Mouse (Mus musculus) embryonic facial prominence, embryonic 14.5 days (tissue): ENCODE measurements at regions not wholly inside any gene's neighbourhood (a gene's known extent, or its start where the extent isn't known, plus 50 kb on each side); places are given as distances from the start of the nearest gene placed in this dataset.

ENCODE experiments used
- ATAC-seq: fragments of 200-750 bp; cut with Nextera tagmentation; 2 replicates; pipeline ENCODE4 v1.8.0; 2017; ENCODE audit warnings: low read depth, moderate number of reproducible peaks, moderate TSS enrichment
- DNase-seq: peaks from one replicate; pipeline ENCODE4 v3.0.0-alpha.2; 2015; ENCODE audit warnings: low spot score
- H3K27ac ChIP-seq: fragments of 300-500 bp; sonication (generic); replicated peaks from 2 replicates; pipeline ENCODE4 v1.5.1; 2014; ENCODE audit warnings: low read depth, mild to moderate bottlenecking, low read length, moderate library complexity
- H3K27me3 ChIP-seq: fragments of 300-500 bp; sonication (generic); replicated peaks from 2 replicates; pipeline ENCODE4 v1.6.1; 2014; ENCODE audit warnings: low read length; ENCODE audit not compliant: control insufficient read depth, insufficient read depth
- H3K36me3 ChIP-seq: fragments of 300-500 bp; sonication (generic); 2 replicates; pipeline ENCODE4 v1.6.1; 2014; ENCODE audit warnings: low read length, mixed read lengths; ENCODE audit not compliant: control insufficient read depth, insufficient read depth
- H3K4me1 ChIP-seq: fragments of 300-500 bp; sonication (generic); 2 replicates; pipeline ENCODE4 v1.6.1; 2014; ENCODE audit warnings: antibody characterized with exemption, low read length; ENCODE audit not compliant: control insufficient read depth, insufficient read depth
- H3K4me2 ChIP-seq: fragments of 300-500 bp; sonication (generic); 2 replicates; pipeline ENCODE4 v1.6.1; 2014; ENCODE audit warnings: low read depth, mild to moderate bottlenecking, low read length, moderate library complexity, mixed read lengths
- H3K4me3 ChIP-seq: fragments of 300-500 bp; sonication (generic); 2 replicates; pipeline ENCODE4 v1.5.1; 2014; ENCODE audit warnings: low read depth, mild to moderate bottlenecking, low read length
- H3K9ac ChIP-seq: fragments of 300-500 bp; sonication (generic); 2 replicates; pipeline ENCODE4 v1.6.1; 2014; ENCODE audit warnings: low read depth, mild to moderate bottlenecking, low read length, moderate library complexity, mixed read lengths
- H3K9me3 ChIP-seq: fragments of 300-500 bp; sonication (generic); 2 replicates; pipeline ENCODE4 v1.6.1; 2016; ENCODE audit warnings: low read length; ENCODE audit not compliant: control insufficient read depth
- WGBS: fragments of 180-500 bp; shearing (Covaris S2); extraction: QIAGEN DNeasy Blood & Tissue Kit; methylation state at CpG from one replicate; pipeline ENCODE4 v1.1.7; 2014; 5-methylcytosine and 5-hydroxymethylcytosine counted together

GRCm38 (mm10) chr3:134525795-134526194, 289.5 kb downstream of the Cxxc4 start:
- no peak overlapping the region for H3K4me2 ChIP-seq
- H3K4me1 ChIP-seq: no peaks in the 10 kb centered on the region
- no peaks in the 10 kb centered on the region for H3K9me3 ChIP-seq
- H3K9ac ChIP-seq: no peak overlapping the region
- no peak for DNase-seq
- no peak overlapping the region for H3K4me3 ChIP-seq
- 89% methylated on average over 5 of the region's 5 CpGs for WGBS
- no peak overlapping the region for H3K27ac ChIP-seq
- H3K36me3 ChIP-seq: no peaks in the 10 kb centered on the region
- ATAC-seq: no peak
- H3K27me3 ChIP-seq: no peaks in the 10 kb centered on the region

GRCm38 (mm10) chr3:134560144-134560543, 268.7 kb upstream of the Tacr3 start:
- Histone ChIP-seq H3K4me3 (no peak overlapping the region), H3K9me3 (no peaks in the 10 kb centered on the region), H3K4me1 (no peaks in the 10 kb centered on the region), H3K36me3 (no peaks in the 10 kb centered on the region), H3K27ac (no peak overlapping the region), H3K9ac (no peak overlapping the region), H3K4me2 (no peak overlapping the region), H3K27me3 (no peaks in the 10 kb centered on the region)
- DNase-seq: no peak
- no peak for ATAC-seq
- 84% methylated on average over 2 of the region's 2 CpGs for WGBS

GRCm38 (mm10) chr3:134578759-134579158, 250.0 kb upstream of the Tacr3 start:
- no peak overlapping the region for H3K4me2 ChIP-seq
- DNase-seq (no peak), ATAC-seq (no peak)
- WGBS: 85% methylated on average over 3 of the region's 3 CpGs
- H3K27ac ChIP-seq: no peak overlapping the region
- H3K9ac ChIP-seq: no peak overlapping the region
- no peaks in the 10 kb centered on the region for H3K4me1 ChIP-seq
- no peak overlapping the region for H3K4me3 ChIP-seq
- H3K27me3 ChIP-seq: no peaks in the 10 kb centered on the region
- H3K36me3 ChIP-seq: no peaks in the 10 kb centered on the region
- H3K9me3 ChIP-seq: 0 out of 2 replicates have a peak, but pooled peaks cover 3% of the 10 kb centered on the region

GRCm38 (mm10) chr3:134588630-134589029, 240.2 kb upstream of the Tacr3 start:
- H3K9me3 ChIP-seq: no peaks in the 10 kb centered on the region
- H3K4me1 ChIP-seq: no peaks in the 10 kb centered on the region
- no peak overlapping the region for H3K27ac ChIP-seq
- H3K4me3 ChIP-seq: no peak overlapping the region
- no peaks in the 10 kb centered on the region for H3K36me3 ChIP-seq
- DNase-seq (no peak), ATAC-seq (no peak)
- H3K9ac ChIP-seq: no peak overlapping the region
- H3K4me2 ChIP-seq: no peak overlapping the region
- 46% methylated on average over 2 of the region's 2 CpGs for WGBS
- H3K27me3 ChIP-seq: no peaks in the 10 kb centered on the region

- Histone ChIP-seq H3K9me3 (no peaks in the 10 kb centered on the region), H3K27ac (no peak overlapping the region), H3K27me3 (no peaks in the 10 kb centered on the region), H3K9ac (no peak overlapping the region), H3K4me3 (no peak overlapping the region), H3K4me2 (no peak overlapping the region), H3K4me1 (no peaks in the 10 kb centered on the region), H3K36me3 (no peaks in the 10 kb centered on the region)
- no peak for ATAC-seq
- WGBS: 48% methylated on average over 4 of the region's 4 CpGs
- DNase-seq: peak; percentile 43
These were observed 225.9 kb upstream of the Tacr3 start for GRCm38 (mm10) chr3:134602919-134603318.

GRCm38 (mm10) chr3:134605356-134605771, 223.4 kb upstream of the Tacr3 start:
- Histone ChIP-seq H3K4me1 (no peaks in the 10 kb centered on the region), H3K9me3 (no peaks in the 10 kb centered on the region), H3K4me2 (no peak overlapping the region), H3K27me3 (no peaks in the 10 kb centered on the region), H3K36me3 (no peaks in the 10 kb centered on the region), H3K9ac (no peak overlapping the region), H3K4me3 (no peak overlapping the region), H3K27ac (no peak overlapping the region)
- peak; percentile 71 for DNase-seq
- ATAC-seq: peak; percentile 83; the same call in 1 of the 2 replicates
- WGBS: 58% methylated on average over 6 of the region's 6 CpGs

GRCm38 (mm10) chr3:134610244-134610643, 218.6 kb upstream of the Tacr3 start:
- no peak overlapping the region for H3K27ac ChIP-seq
- 76% methylated on average over 4 of the region's 4 CpGs for WGBS
- H3K9me3 ChIP-seq: no peaks in the 10 kb centered on the region
- H3K36me3 ChIP-seq: no peaks in the 10 kb centered on the region
- H3K27me3 ChIP-seq: no peaks in the 10 kb centered on the region
- H3K4me1 ChIP-seq: no peaks in the 10 kb centered on the region
- H3K9ac ChIP-seq: no peak overlapping the region
- ATAC-seq (no peak), DNase-seq (peak; percentile 17)
- H3K4me3 ChIP-seq: no peak overlapping the region
- H3K4me2 ChIP-seq: no peak overlapping the region

GRCm38 (mm10) chr3:134611516-134612297, 217.1 kb upstream of the Tacr3 start:
- H3K27ac ChIP-seq: no peak overlapping the region
- no peaks in the 10 kb centered on the region for H3K9me3 ChIP-seq
- no peak for DNase-seq
- no peak for ATAC-seq
- H3K9ac ChIP-seq: no peak overlapping the region
- no peaks in the 10 kb centered on the region for H3K27me3 ChIP-seq
- H3K4me2 ChIP-seq: no peak overlapping the region
- WGBS: 79% methylated on average over 5 of the region's 5 CpGs
- H3K36me3 ChIP-seq: no peaks in the 10 kb centered on the region
- no peaks in the 10 kb centered on the region for H3K4me1 ChIP-seq
- no peak overlapping the region for H3K4me3 ChIP-seq

- no peak for ATAC-seq
- no peaks in the 10 kb centered on the region for H3K27me3 ChIP-seq
- no peak overlapping the region for H3K4me3 ChIP-seq
- no peak for DNase-seq
- H3K9ac ChIP-seq: no peak overlapping the region
- 82% methylated on average over 3 of the region's 3 CpGs for WGBS
- H3K36me3 ChIP-seq: no peaks in the 10 kb centered on the region
- H3K4me2 ChIP-seq: no peak overlapping the region
- H3K27ac ChIP-seq: no peak overlapping the region
- H3K4me1 ChIP-seq: no peaks in the 10 kb centered on the region
- no peaks in the 10 kb centered on the region for H3K9me3 ChIP-seq
These were observed 216.6 kb upstream of the Tacr3 start for GRCm38 (mm10) chr3:134612298-134612616.
